Mouse (Mus musculus) megakaryocyte, embryonic 14.5 days (primary cell): ENCODE results near the gene B4galt3.

Experiments
- FLI1 ChIP-seq: IDR thresholded peaks from 2 replicates; pipeline ENCODE4 v1.6.1; 2012; ENCODE audit warnings: low read length, inconsistent platforms, mixed read lengths
- GATA1 ChIP-seq: IDR thresholded peaks from 3 replicates; pipeline ENCODE4 v1.6.1; 2012; ENCODE audit warnings: mixed read lengths, low read length, inconsistent platforms, borderline replicate concordance

- TF ChIP-seq GATA1 (peak; percentile 6; the same call in 1 of the 3 replicates), FLI1 (no peak)
Measured at GRCm38 (mm10) chr1:171246709-171247452, 23.2 kb upstream of the B4galt3 start.
